15 mouse cellular contexts compared by ENCODE assay signal in the genomic region with DNA sequence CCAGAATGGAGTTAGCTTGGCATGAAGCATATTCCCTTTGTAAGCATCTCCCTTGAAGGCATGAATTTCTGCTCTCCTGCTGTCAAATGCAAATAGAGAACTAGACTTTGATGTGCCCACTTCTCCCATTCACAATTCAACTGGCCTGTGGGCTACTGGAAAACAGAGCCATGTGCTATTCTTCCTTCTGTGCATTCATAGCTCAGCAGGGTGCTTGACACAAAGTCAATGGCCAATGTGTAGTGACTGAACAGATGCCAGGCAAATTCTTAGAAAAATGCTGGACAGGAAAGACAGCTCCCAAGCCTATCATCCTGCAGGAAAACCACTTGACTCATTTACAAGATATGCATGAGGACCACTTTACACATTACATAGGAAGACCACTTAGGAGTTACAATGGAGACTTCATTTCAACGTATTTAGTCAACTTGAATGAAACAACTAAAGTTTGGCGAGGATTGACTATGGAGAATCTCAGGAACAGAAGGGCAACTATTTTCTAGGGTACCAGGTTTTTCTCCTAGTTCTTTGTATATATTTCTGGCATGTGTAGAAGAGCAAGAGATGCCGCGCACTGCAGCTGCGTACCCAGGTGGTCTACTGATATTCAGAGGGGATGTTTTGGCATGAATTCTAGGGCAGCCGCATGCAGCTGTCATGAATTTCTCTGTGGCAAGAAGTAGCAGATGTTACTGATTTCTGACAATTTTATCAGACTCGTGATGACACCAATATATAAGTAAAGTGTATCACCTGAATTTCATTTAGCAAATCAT.
A peak's percentile ranks its signal among the peaks of the same experiment; 100 is the strongest.
DNase-seq lines count a peak whose midpoint lies in the region; ATAC-seq and TF ChIP-seq lines count a peak whose summit lies in the region.
"Had no signal": no experiment of that assay in that cellular context is flagged by ENCODE, and none has a peak within 500 bp of the region (broad histone marks: within the 10 kb centered on the region; RNA-seq: fewer than 3 reads in every experiment).

No protein-coding gene starts in this region.

- H3K4me1 ChIP-seq in kidney, embryonic 15.5 days = no peaks in the 10 kb centered on the region
- H3K4me1 ChIP-seq: limb, embryonic 12.5 days had no signal

- no peak overlapping the region for H3K4me2 ChIP-seq in kidney, embryonic 15.5 days
- H3K4me2 ChIP-seq: limb, embryonic 12.5 days had no signal

- H3K4me3 ChIP-seq in kidney, embryonic 15.5 days (replicated peaks) = no peak overlapping the region
- H3K4me3 ChIP-seq: limb, embryonic 12.5 days had no signal

- no peak for ATAC-seq in kidney, embryonic 15.5 days (replicated peaks; ENCODE audit: low FRiP score)
- ATAC-seq: intestine, postnatal 0 days; Patski had no signal

- no peak for TF ChIP-seq CTCF in brain, embryonic 14.5 days (IDR thresholded peaks at IDR 0.05; ENCODE audit: borderline replicate concordance, extremely low read depth, insufficient read depth, insufficient read length)

- no peak for TF ChIP-seq POLR2A in brain, embryonic 14.5 days (IDR thresholded peaks at IDR 0.05; ENCODE audit: borderline replicate concordance, extremely low read depth, insufficient read depth, insufficient read length, poor library complexity, severe bottlenecking)

- peak; percentile 1 for DNase-seq in embryo, embryonic 11 days
- DNase-seq in embryo, embryonic 9.5 days (ENCODE audit: extremely low spot score) = no peak
- peak; percentile 62 for DNase-seq in left cerebral cortex, postnatal 4 days
- no peak for DNase-seq in left cerebral cortex, adult 9 months (ENCODE audit: low spot score in 2 of 2)
- peak; percentile 40 for DNase-seq in brain, embryonic 14.5 days (ENCODE audit: low read depth)
- DNase-seq in cerebellum, postnatal 14 days = peak; percentile 56 to 67
- no peak for DNase-seq in thymus, adult 18-20 months
- DNase-seq: heart, postnatal 14 days; kidney, postnatal 14 days; layer of hippocampus, postnatal 36 days; thymus, adult 2 months had no signal

- no peaks in the 10 kb centered on the region for H3K27me3 ChIP-seq in kidney, embryonic 15.5 days
- H3K27me3 ChIP-seq: limb, embryonic 12.5 days; Patski had no signal

- intact Hi-C loops in left cerebral cortex, postnatal 4 days (cut with DNase I) = no loop called here

- no peak overlapping the region for H3K9ac ChIP-seq in kidney, embryonic 15.5 days
- H3K9ac ChIP-seq: limb, embryonic 12.5 days had no signal

- no peaks in the 10 kb centered on the region for H3K36me3 ChIP-seq in kidney, embryonic 15.5 days
- H3K36me3 ChIP-seq: limb, embryonic 12.5 days had no signal

- no peaks in the 10 kb centered on the region for H3K9me3 ChIP-seq in kidney, embryonic 15.5 days (replicated peaks)
- H3K9me3 ChIP-seq: limb, embryonic 12.5 days had no signal

- WGBS in kidney, embryonic 15.5 days = 88% methylated on average over 7 of the region's 7 CpGs

- H3K27ac ChIP-seq in kidney, embryonic 15.5 days = no peak overlapping the region
- H3K27ac ChIP-seq: limb, embryonic 12.5 days had no signal

Comparison
In these comparisons a context has a peak if more than half of its experiments do, and no peak if none do; other contexts are left out.
1. DNase-seq: peak in embryo, embryonic 11 days (single experiment), left cerebral cortex, postnatal 4 days (single experiment), brain, embryonic 14.5 days (single experiment) and cerebellum, postnatal 14 days (2 of 2); none in embryo, embryonic 9.5 days (single experiment), left cerebral cortex, adult 9 months (0 of 2) and thymus, adult 18-20 months (0 of 2).